Mouse (Mus musculus): ENCODE data around the gene Upk3b. TPM values are rescaled to one million over a fixed set of nuclear protein-coding genes. Genes with fewer than 3 reads are reported as not detected.
A peak's percentile ranks its signal among the peaks of the same experiment; 100 is the strongest.

Upk3b gene
- polyA plus RNA-seq, 1 experiment from 2014 or later, result 1.5 TPM

DNA sequence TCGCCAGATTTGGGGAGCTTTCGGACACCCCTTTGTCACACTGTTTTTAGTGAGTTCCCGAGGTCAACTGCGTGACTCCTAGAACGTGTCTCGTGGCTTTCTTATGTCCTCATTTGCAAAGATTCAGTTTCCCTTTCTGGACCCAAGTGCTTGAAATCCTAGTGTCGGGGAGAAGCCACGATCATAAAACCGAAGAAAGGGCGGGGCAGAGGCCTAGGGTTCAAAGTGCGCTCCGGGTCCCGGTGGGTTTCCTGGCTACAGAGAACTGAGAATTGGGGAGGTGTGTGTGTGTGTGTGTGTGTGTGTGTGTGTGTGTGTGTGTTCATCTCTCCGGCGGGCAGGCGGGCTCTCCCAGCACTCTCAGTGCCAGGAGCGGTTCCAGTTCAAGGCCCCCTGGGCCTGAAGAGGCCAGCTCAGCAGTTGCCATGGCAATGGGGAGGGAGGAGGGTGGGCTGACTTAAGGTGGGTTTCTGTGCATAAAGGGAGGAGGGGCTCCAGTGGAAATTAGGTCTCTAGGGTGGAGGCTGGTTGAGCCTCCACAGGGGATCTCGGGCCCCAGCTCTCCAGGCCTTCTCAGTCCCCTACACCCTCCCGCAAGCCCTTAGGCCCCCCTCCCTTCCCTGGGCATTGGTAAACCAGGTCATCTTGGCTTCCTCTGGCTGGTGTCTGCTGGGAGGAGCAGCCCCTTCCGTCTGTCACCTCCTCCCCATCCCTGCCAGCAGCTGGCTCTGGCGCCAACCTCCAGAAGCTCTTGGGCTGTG, 46.8 kb downstream of the Upk3b start:
- Histone ChIP-seq H3K4me3 (peak overlapping the region; percentile 66), H3K36me3 (no peaks in the 10 kb centered on the region), H3K27me3 (ENCODE audit: low read depth, poor library complexity, severe bottlenecking) (peaks cover 53% of the 10 kb centered on the region), H3K27ac (0 out of 2 replicates have a peak overlapping the region, but pooled peaks have one; percentile 0), H3K9me3 (replicated peaks) (no peaks in the 10 kb centered on the region), H3K4me1 (peaks cover 29% of the 10 kb centered on the region)
- 5% methylated on average over 20 of the region's 21 CpGs for WGBS
- DNase-seq (ENCODE audit: low spot score), result peak; percentile 43

DNA sequence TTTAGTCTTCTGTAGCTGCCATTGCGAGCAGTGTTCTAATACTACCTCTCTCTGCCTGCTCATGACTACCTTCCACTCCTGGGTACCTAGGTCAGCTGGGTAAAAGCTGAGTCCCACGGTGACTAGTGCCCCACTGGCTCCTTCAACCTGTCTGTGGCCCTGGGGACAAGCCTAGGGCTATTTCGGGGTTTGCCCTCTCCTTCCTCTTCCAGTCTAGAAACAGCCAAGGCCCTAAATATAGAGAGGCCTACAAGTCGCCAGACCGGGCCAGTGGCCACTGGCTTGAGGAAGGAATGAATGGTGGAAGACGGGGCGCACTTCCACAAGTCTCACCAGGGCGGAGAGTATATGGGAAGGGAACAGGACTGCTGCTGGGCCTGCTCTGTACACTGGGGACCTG, 48.0 kb downstream of the Upk3b start:
- WGBS, result 89% methylated on average over 8 of the region's 8 CpGs
- DNase-seq (ENCODE audit: low spot score), result no peak
- Histone ChIP-seq H3K4me3 (no peak overlapping the region), H3K36me3 (no peaks in the 10 kb centered on the region), H3K27ac (no peak overlapping the region), H3K27me3 (ENCODE audit: low read depth, poor library complexity, severe bottlenecking) (peaks cover 59% of the 10 kb centered on the region), H3K9me3 (replicated peaks) (no peaks in the 10 kb centered on the region), H3K4me1 (peaks cover 29% of the 10 kb centered on the region)

- peaks cover 51% of the 10 kb centered on the region for H3K27me3 ChIP-seq (ENCODE audit: low read depth, poor library complexity, severe bottlenecking)
- 17% methylated on average over 14 of the region's 14 CpGs for WGBS
- no peaks in the 10 kb centered on the region for H3K36me3 ChIP-seq
- no peak overlapping the region for H3K4me3 ChIP-seq
- H3K9me3 ChIP-seq (replicated peaks), result no peaks in the 10 kb centered on the region
- peaks cover 22% of the 10 kb centered on the region for H3K4me1 ChIP-seq
- no peak overlapping the region for H3K27ac ChIP-seq
- no peak for DNase-seq (ENCODE audit: low spot score)
These were observed 50.7 kb downstream of the Upk3b start for GRCm38 (mm10) chr5:136088821-136089575.

DNA sequence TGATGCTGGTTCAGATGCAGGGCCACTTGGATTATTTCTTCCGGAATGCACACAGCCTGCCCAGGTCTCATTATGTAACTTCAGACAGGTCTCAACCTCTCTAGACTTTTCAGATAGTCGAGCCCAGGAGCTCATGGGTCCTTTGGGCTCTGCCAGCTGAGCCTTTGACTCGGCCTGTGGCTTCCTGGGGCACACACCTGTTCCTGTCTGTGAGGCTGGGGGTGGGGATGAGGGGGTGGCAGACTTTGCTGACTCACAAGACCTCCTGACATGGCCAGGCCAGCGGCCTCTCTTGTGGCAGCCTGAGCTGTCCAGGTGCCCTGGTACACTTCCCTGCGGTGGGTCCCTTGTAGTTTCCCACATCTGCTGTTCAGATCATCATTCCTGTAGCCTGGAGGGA, 53.6 kb downstream of the Upk3b start:
- peaks cover 5% of the 10 kb centered on the region; the same call in 1 of the 2 replicates for H3K4me1 ChIP-seq

DNA sequence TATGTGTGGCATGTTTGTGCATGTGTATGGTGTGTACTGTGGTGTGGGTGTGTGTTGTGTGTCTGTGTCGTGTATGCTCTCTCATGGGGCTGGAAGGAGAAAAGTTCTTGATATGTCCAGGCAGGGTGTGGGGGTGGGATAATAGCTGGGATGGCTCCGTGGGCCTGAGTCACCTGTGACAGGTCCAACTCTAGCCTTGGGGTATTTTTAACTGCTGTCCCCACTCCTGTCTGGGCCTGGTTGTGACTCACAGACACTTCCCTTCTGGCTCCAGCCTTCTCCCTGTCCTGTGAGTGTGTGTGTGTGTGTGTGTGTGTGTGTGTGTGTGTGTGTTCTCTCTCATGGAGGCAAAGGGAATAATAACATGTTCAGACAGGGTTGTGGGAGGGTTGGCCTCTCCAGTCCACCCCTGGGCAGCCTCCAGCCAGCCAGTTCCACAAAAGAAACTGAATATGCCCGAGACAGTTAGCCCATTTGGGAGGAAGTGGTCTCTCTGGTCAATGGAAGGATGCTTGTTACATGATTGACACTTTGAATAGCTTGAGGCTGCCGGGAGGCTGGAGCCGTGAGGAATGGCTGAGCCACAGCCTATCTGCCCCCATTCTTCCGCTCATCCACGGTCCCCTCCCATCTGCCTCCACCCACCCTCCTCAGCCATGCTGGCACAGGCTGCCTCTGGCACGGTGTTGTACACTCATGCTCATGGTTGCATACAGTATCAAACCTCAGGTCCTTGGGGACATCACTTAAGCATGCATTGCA, 56.1 kb downstream of the Upk3b start:
- 0 out of 2 replicates have a peak, but pooled peaks cover 6% of the 10 kb centered on the region for H3K27me3 ChIP-seq (ENCODE audit: low read depth, poor library complexity, severe bottlenecking)
- no peak overlapping the region for H3K4me3 ChIP-seq
- no peaks in the 10 kb centered on the region for H3K36me3 ChIP-seq
- H3K4me1 ChIP-seq, result no peaks in the 10 kb centered on the region; the same call in 1 of the 2 replicates
- H3K9me3 ChIP-seq (replicated peaks), result no peaks in the 10 kb centered on the region
- WGBS, result 75% methylated on average over 8 of the region's 8 CpGs
- no peak for DNase-seq (ENCODE audit: low spot score)
- no peak overlapping the region for H3K27ac ChIP-seq

More for the DNA sequence above, 53.6 kb downstream of the Upk3b start:
- peaks cover 22% of the 10 kb centered on the region for H3K27me3 ChIP-seq (ENCODE audit: low read depth, poor library complexity, severe bottlenecking)
- WGBS, result 70% methylated on average over 5 of the region's 5 CpGs
- DNase-seq (ENCODE audit: low spot score), result no peak
- H3K27ac ChIP-seq, result no peak overlapping the region
- H3K9me3 ChIP-seq (replicated peaks), result no peaks in the 10 kb centered on the region
- H3K4me3 ChIP-seq, result no peak overlapping the region
- no peaks in the 10 kb centered on the region for H3K36me3 ChIP-seq

DNA sequence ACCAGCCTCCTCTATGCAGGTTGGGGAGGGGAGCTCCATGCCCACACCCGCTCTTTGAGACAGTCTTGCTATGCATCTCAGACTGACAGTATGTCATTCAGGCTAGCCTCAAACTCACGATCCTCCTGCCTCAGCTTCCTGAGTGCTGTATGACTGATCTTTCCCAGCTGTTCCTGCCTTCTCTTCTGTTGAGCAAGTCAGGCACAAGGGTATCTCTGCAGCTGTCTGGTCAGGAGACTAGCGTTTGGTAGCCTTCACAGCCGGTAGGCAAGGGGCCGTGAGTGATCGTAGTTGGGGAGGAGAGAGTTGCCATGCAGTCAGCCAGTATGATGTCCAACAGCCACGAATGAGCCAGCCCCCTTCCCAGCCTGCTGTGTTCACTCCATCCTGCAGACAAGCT, 56.8 kb downstream of the Upk3b start:
- DNase-seq (ENCODE audit: low spot score), result no peak
- H3K27me3 ChIP-seq (ENCODE audit: low read depth, poor library complexity, severe bottlenecking), result 0 out of 2 replicates have a peak, but pooled peaks cover 6% of the 10 kb centered on the region
- no peak overlapping the region for H3K4me3 ChIP-seq
- no peaks in the 10 kb centered on the region for H3K9me3 ChIP-seq (replicated peaks)
- H3K36me3 ChIP-seq, result no peaks in the 10 kb centered on the region
- H3K4me1 ChIP-seq, result no peaks in the 10 kb centered on the region; the same call in 1 of the 2 replicates
- 77% methylated on average over 7 of the region's 7 CpGs for WGBS
- H3K27ac ChIP-seq, result no peak overlapping the region

Other genes with a start within 250 kb of the Upk3b start
- not detected in 2 replicates for gene Srrm3, start 231.6 kb upstream of the Upk3b start, polyA plus RNA-seq (2016; fragmentation: Nextera tagmentation; extraction: Ambion mirVana)
- 34.0 and 34.8 TPM in 2 replicates for gene Hspb1, start 150.6 kb upstream of the Upk3b start, polyA plus RNA-seq (2016; fragmentation: Nextera tagmentation; extraction: Ambion mirVana)
- 197 and 203 TPM in 2 replicates for gene Ywhag, start 103.9 kb upstream of the Upk3b start, polyA plus RNA-seq (2016; fragmentation: Nextera tagmentation; extraction: Ambion mirVana)
- gene Ssc4d, start 64.0 kb upstream of the Upk3b start, polyA plus RNA-seq (2016; fragmentation: Nextera tagmentation; extraction: Ambion mirVana), result 3.3 and 4.1 TPM in 2 replicates
- not detected in 2 replicates for gene Zp3, start 58.4 kb upstream of the Upk3b start, polyA plus RNA-seq (2016; fragmentation: Nextera tagmentation; extraction: Ambion mirVana)
- 41.5 and 42.3 TPM in 2 replicates for gene Dtx2, start 43.7 kb upstream of the Upk3b start, polyA plus RNA-seq (2016; fragmentation: Nextera tagmentation; extraction: Ambion mirVana)
- 3.5 and 4.9 TPM in 2 replicates for gene Upk3bl, start 16.0 kb downstream of the Upk3b start, polyA plus RNA-seq (2016; fragmentation: Nextera tagmentation; extraction: Ambion mirVana)
- gene Rasa4, start 45.4 kb downstream of the Upk3b start, polyA plus RNA-seq (2016; fragmentation: Nextera tagmentation; extraction: Ambion mirVana), result 1.1 and 2.4 TPM in 2 replicates
- gene Polr2j, start 78.1 kb downstream of the Upk3b start, polyA plus RNA-seq (2016; fragmentation: Nextera tagmentation; extraction: Ambion mirVana), result 283 and 310 TPM in 2 replicates
- gene Lrwd1, start 97.6 kb downstream of the Upk3b start, polyA plus RNA-seq (2016; fragmentation: Nextera tagmentation; extraction: Ambion mirVana), result 62.4 and 66.4 TPM in 2 replicates
- gene Alkbh4, start 97.7 kb downstream of the Upk3b start, polyA plus RNA-seq (2016; fragmentation: Nextera tagmentation; extraction: Ambion mirVana), result 26.4 and 27.9 TPM in 2 replicates
- gene Orai2, start 132.2 kb downstream of the Upk3b start, polyA plus RNA-seq (2016; fragmentation: Nextera tagmentation; extraction: Ambion mirVana), result 5.5 and 6.6 TPM in 2 replicates
- gene Prkrip1, start 160.5 kb downstream of the Upk3b start, polyA plus RNA-seq (2016; fragmentation: Nextera tagmentation; extraction: Ambion mirVana), result 66.0 and 75.4 TPM in 2 replicates
- gene Sh2b2, start 208.1 kb downstream of the Upk3b start, polyA plus RNA-seq (2016; fragmentation: Nextera tagmentation; extraction: Ambion mirVana), result 14.4 and 17.7 TPM in 2 replicates